Mouse (Mus musculus): ENCODE results near the gene Cyfip1. TPM values are rescaled to one million over a fixed set of nuclear protein-coding genes. Genes with fewer than 3 reads are reported as not detected.

The Cyfip1 gene
- polyA plus RNA-seq, 1 experiment from 2014 or later = 15.5 TPM

Other genes with a start within 250 kb of the Cyfip1 start
- 0.46 and 0.62 TPM in 2 replicates for gene Siglech, start 73.6 kb upstream of the Cyfip1 start, polyA plus RNA-seq (2015; fragmentation: Nextera tagmentation; extraction: Ambion mirVana)
- gene Tubgcp5, start 47.6 kb upstream of the Cyfip1 start, polyA plus RNA-seq (2015; fragmentation: Nextera tagmentation; extraction: Ambion mirVana) = 6.4 and 6.5 TPM in 2 replicates
- 21.0 and 23.6 TPM in 2 replicates for gene Nipa2, start 120.7 kb downstream of the Cyfip1 start, polyA plus RNA-seq (2015; fragmentation: Nextera tagmentation; extraction: Ambion mirVana)
- 13.6 and 15.4 TPM in 2 replicates for gene Nipa1, start 178.2 kb downstream of the Cyfip1 start, polyA plus RNA-seq (2015; fragmentation: Nextera tagmentation; extraction: Ambion mirVana)
- 14.2 and 15.5 TPM in 2 replicates for gene Herc2, start 208.5 kb downstream of the Cyfip1 start, polyA plus RNA-seq (2015; fragmentation: Nextera tagmentation; extraction: Ambion mirVana)

All from liver, embryonic 15.5 days (tissue).